16 mouse cellular contexts compared by ENCODE assay signal in genomic region chr1:56928731-56929130, GRCm38 (mm10). TPM values are rescaled to one million over a fixed set of nuclear protein-coding genes. Genes with fewer than 3 reads are reported as not detected.
DNase-seq lines count a peak whose midpoint lies in the region; ATAC-seq and TF ChIP-seq lines count a peak whose summit lies in the region.
"Had no signal": no experiment of that assay in that cellular context is flagged by ENCODE, and none has a peak within 500 bp of the region (broad histone marks: within the 10 kb centered on the region; RNA-seq: fewer than 3 reads in every experiment).

No protein-coding gene starts in this region.

- TF ChIP-seq CTCF in hindbrain, postnatal 0 days (IDR thresholded peaks at IDR 0.05; ENCODE audit: low read depth), result peak; percentile 33; the same call in 1 of the 2 replicates

- no peaks in the 10 kb centered on the region for H3K36me3 ChIP-seq in forebrain, embryonic 13.5 days (ENCODE audit: poor library complexity, severe bottlenecking)
- no peaks in the 10 kb centered on the region for H3K36me3 ChIP-seq in hindbrain, postnatal 0 days (ENCODE audit: insufficient read depth, low read length)
- no peaks in the 10 kb centered on the region for H3K36me3 ChIP-seq in neural tube, embryonic 15.5 days
- H3K36me3 ChIP-seq: heart, embryonic 10.5 days; midbrain, embryonic 13.5 days had no signal

- no peak overlapping the region for H3K4me2 ChIP-seq in forebrain, embryonic 13.5 days
- no peak overlapping the region for H3K4me2 ChIP-seq in hindbrain, postnatal 0 days (ENCODE audit: low read depth, low read length)
- H3K4me2 ChIP-seq in neural tube, embryonic 15.5 days, result no peak overlapping the region
- H3K4me2 ChIP-seq: midbrain, embryonic 13.5 days had no signal

- intact Hi-C loops in heart, postnatal 25 days (cut with DNase I), result no loop called here

- no peak overlapping the region for H3K4me3 ChIP-seq in forebrain, embryonic 13.5 days
- no peak overlapping the region for H3K4me3 ChIP-seq in hindbrain, postnatal 0 days (ENCODE audit: low read length)
- no peak overlapping the region for H3K4me3 ChIP-seq in neural tube, embryonic 15.5 days (replicated peaks)
- H3K4me3 ChIP-seq: heart, embryonic 10.5 days; midbrain, embryonic 13.5 days had no signal

- H3K4me1 ChIP-seq in forebrain, embryonic 13.5 days, result peaks cover 10% of the 10 kb centered on the region
- H3K4me1 ChIP-seq in hindbrain, postnatal 0 days (ENCODE audit: insufficient read depth, low read length), result no peaks in the 10 kb centered on the region
- no peaks in the 10 kb centered on the region for H3K4me1 ChIP-seq in neural tube, embryonic 15.5 days
- H3K4me1 ChIP-seq: midbrain, embryonic 13.5 days had no signal

- H3K9me3 ChIP-seq in forebrain, embryonic 13.5 days (replicated peaks), result no peaks in the 10 kb centered on the region
- H3K9me3 ChIP-seq in hindbrain, postnatal 0 days (ENCODE audit: low read length), result no peaks in the 10 kb centered on the region
- no peaks in the 10 kb centered on the region for H3K9me3 ChIP-seq in neural tube, embryonic 15.5 days (replicated peaks)
- H3K9me3 ChIP-seq: heart, embryonic 10.5 days; midbrain, embryonic 13.5 days had no signal

- no peak overlapping the region for H3K9ac ChIP-seq in forebrain, embryonic 13.5 days
- no peak overlapping the region for H3K9ac ChIP-seq in hindbrain, postnatal 0 days (replicated peaks; ENCODE audit: low read length)
- H3K9ac ChIP-seq in neural tube, embryonic 15.5 days (replicated peaks), result no peak overlapping the region
- H3K9ac ChIP-seq: midbrain, embryonic 13.5 days had no signal

- H3K27ac ChIP-seq in forebrain, embryonic 13.5 days, result peak overlapping the region; percentile 51
- no peak overlapping the region for H3K27ac ChIP-seq in hindbrain, postnatal 0 days
- no peak overlapping the region for H3K27ac ChIP-seq in neural tube, embryonic 15.5 days (replicated peaks)
- H3K27ac ChIP-seq: heart, embryonic 10.5 days; midbrain, embryonic 13.5 days; stomach, postnatal 0 days had no signal

- WGBS in forebrain, embryonic 13.5 days, result 58% methylated on average over 9 of the region's 9 CpGs
- 50% methylated on average over 9 of the region's 9 CpGs for WGBS in hindbrain, postnatal 0 days
- 77% methylated on average over 9 of the region's 9 CpGs for WGBS in neural tube, embryonic 15.5 days

- H3K27me3 ChIP-seq in forebrain, embryonic 13.5 days, result no peaks in the 10 kb centered on the region
- H3K27me3 ChIP-seq in hindbrain, postnatal 0 days (ENCODE audit: insufficient read depth, low read length), result no peaks in the 10 kb centered on the region
- H3K27me3 ChIP-seq in neural tube, embryonic 15.5 days (replicated peaks), result no peaks in the 10 kb centered on the region
- H3K27me3 ChIP-seq: midbrain, embryonic 13.5 days had no signal

- peak; percentile 83 for DNase-seq in heart, adult 11 months
- DNase-seq in heart, postnatal 25 days (ENCODE audit: low spot score), result no peak
- DNase-seq in Muller cell, postnatal 12 days (ENCODE audit: inconsistent ontology term), result peak; percentile 1
- peak; percentile 48 for DNase-seq in hindbrain, postnatal 0 days (ENCODE audit: low spot score)
- no peak for DNase-seq in spleen, adult 18-20 months
- DNase-seq: cerebellum, adult 11 months; kidney, postnatal 10 days; right cerebral cortex, postnatal 14 days had no signal

- ATAC-seq in forebrain, embryonic 13.5 days, result peak; percentile 93
- peak; percentile 59; the same call in 1 of the 2 replicates for ATAC-seq in hindbrain, postnatal 0 days
- no peak for ATAC-seq in megakaryocyte-erythroid progenitor cell, adult 5-6 weeks (replicated peaks; ENCODE audit: low FRiP score, low TSS enrichment, poor library complexity, severe bottlenecking)
- no peak for ATAC-seq in neural tube, embryonic 15.5 days (ENCODE audit: low FRiP score)
- ATAC-seq: inflammation-experienced regulatory T-cells, adult 6 months; lung, postnatal 0 days; midbrain, embryonic 13.5 days had no signal

RNA-seq across cellular contexts. Expression of gene Satb2, which starts 49.7 kb away (rescaled TPM):
- total RNA-seq in heart, postnatal 25 days (2021), result under 1 TPM; 0.34 to 0.39 TPM
- polyA plus RNA-seq in forebrain, embryonic 13.5 days (2015; fragmentation: Nextera tagmentation; extraction: Ambion mirVana), result 5.5 and 10.2 TPM in 2 replicates
- 1.7 and 3.4 TPM in 2 replicates for total RNA-seq in hindbrain, postnatal 0 days (2014; rRNA removed)
- polyA plus RNA-seq in hindbrain, postnatal 0 days (2015; fragmentation: Nextera tagmentation; extraction: Ambion mirVana), result 1.1 TPM in 2 replicates
- 0.17 and 1.8 TPM in 2 replicates for total RNA-seq in megakaryocyte-erythroid progenitor cell, adult 5-6 weeks (2014; fragmentation: Nextera tagmentation)
- not detected in 2 replicates for total RNA-seq in megakaryocyte-erythroid progenitor cell, adult 5-6 weeks (2017)
- polyA plus RNA-seq in neural tube, embryonic 15.5 days (2015; fragmentation: Nextera tagmentation; extraction: Ambion mirVana), result 1.2 and 1.7 TPM in 2 replicates
- polyA plus RNA-seq: inflammation-experienced regulatory T-cells, adult 6 months had no signal

Comparison
In these comparisons a context has a peak if more than half of its experiments do, and no peak if none do; other contexts are left out.
1. DNase-seq: peak in heart, adult 11 months (single experiment), Muller cell, postnatal 12 days (single experiment) and hindbrain, postnatal 0 days (single experiment); none in heart, postnatal 25 days (single experiment) and spleen, adult 18-20 months (0 of 2).
2. ATAC-seq: peak in forebrain, embryonic 13.5 days (single experiment) and hindbrain, postnatal 0 days (single experiment); none in megakaryocyte-erythroid progenitor cell, adult 5-6 weeks (single experiment) and neural tube, embryonic 15.5 days (single experiment).